Mouse (Mus musculus): ENCODE results near the gene Trappc6b. TPM values are rescaled to one million over a fixed set of nuclear protein-coding genes. Genes with fewer than 3 reads are reported as not detected.
A peak's percentile ranks its signal among the peaks of the same experiment; 100 is the strongest.

Gene Trappc6b
- total and polyA plus RNA-seq, 2 experiments from 2014 or later: 57.8 to 96.6 TPM

DNA sequence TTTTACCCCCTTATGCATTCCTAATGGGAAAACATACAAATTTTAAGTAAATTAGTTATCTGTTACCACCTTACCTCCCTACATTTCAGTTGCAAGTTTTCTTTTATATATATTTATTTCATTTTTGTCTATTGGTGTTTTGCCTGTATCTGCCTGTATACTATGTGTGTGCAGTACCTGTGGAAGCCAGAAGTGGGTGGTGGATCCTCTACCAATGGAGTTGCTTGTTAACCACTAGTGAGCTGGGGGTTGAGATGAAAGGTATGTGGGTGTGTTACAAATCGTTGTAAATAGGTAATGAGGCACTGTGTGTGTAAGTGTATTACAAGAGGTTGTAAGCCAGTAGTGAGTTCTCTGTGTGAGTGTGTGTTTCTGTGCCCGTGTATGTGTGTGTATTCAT, 50.8 kb downstream of the Trappc6b start:
- no peak for ATAC-seq (ENCODE audit: insufficient read depth, low read depth)
- Histone ChIP-seq H3K4me1 (ENCODE audit: control insufficient read depth, insufficient read depth) (peaks cover 31% of the 10 kb centered on the region), H3K27ac (ENCODE audit: low read depth) (no peak overlapping the region), H3K9me3 (replicated peaks; ENCODE audit: control insufficient read depth, low read length) (no peaks in the 10 kb centered on the region), H3K4me2 (ENCODE audit: low read depth, low read length) (peak overlapping the region; percentile 88), H3K36me3 (replicated peaks; ENCODE audit: control insufficient read depth, insufficient read depth, low read length) (peaks cover 16% of the 10 kb centered on the region), H3K9ac (replicated peaks; ENCODE audit: low read depth, low read length) (no peak overlapping the region), H3K4me3 (ENCODE audit: low read depth, low read length) (peak overlapping the region; percentile 89), H3K27me3 (ENCODE audit: control insufficient read depth, insufficient read depth, low read length) (no peaks in the 10 kb centered on the region)
- DNase-seq (ENCODE audit: low spot score): peak; percentile 18
- WGBS: 47% methylated on average over 2 of the region's 2 CpGs
- TF ChIP-seq CTCF (IDR thresholded peaks at IDR 0.05; ENCODE audit: low read depth) (no peak), EP300 (IDR thresholded peaks at IDR 0.05; ENCODE audit: low read depth) (no peak)

Other genes with a start within 250 kb of the Trappc6b start
- gene Sec23a, start 49.5 kb downstream of the Trappc6b start, total RNA-seq (2014; rRNA removed; ENCODE audit: low replicate concordance): 58.9 and 77.7 TPM in 2 replicates
- gene Sec23a, start 49.5 kb downstream of the Trappc6b start, polyA plus RNA-seq (2015; fragmentation: Nextera tagmentation; extraction: Ambion mirVana): 41.5 and 42.8 TPM in 2 replicates
- 3.7 and 4.7 TPM in 2 replicates for gene Gemin2, start 48.1 kb downstream of the Trappc6b start, total RNA-seq (2014; rRNA removed; ENCODE audit: low replicate concordance)
- gene Gemin2, start 48.1 kb downstream of the Trappc6b start, polyA plus RNA-seq (2015; fragmentation: Nextera tagmentation; extraction: Ambion mirVana): 16.0 and 16.3 TPM in 2 replicates
- 6.7 and 11.8 TPM in 2 replicates for gene Pnn, start 5.4 kb upstream of the Trappc6b start, total RNA-seq (2014; rRNA removed; ENCODE audit: low replicate concordance)
- gene Pnn, start 5.4 kb upstream of the Trappc6b start, polyA plus RNA-seq (2015; fragmentation: Nextera tagmentation; extraction: Ambion mirVana): 36.6 and 41.3 TPM in 2 replicates
- gene Mia2, start 34.3 kb upstream of the Trappc6b start, total RNA-seq (2014; rRNA removed; ENCODE audit: low replicate concordance): 25.4 and 32.3 TPM in 2 replicates
- 43.6 and 43.8 TPM in 2 replicates for gene Mia2, start 34.3 kb upstream of the Trappc6b start, polyA plus RNA-seq (2015; fragmentation: Nextera tagmentation; extraction: Ambion mirVana)
- 9.7 and 22.3 TPM in 2 replicates for gene Fbxo33, start 158.3 kb upstream of the Trappc6b start, total RNA-seq (2014; rRNA removed; ENCODE audit: low replicate concordance)
- 3.6 and 5.5 TPM in 2 replicates for gene Fbxo33, start 158.3 kb upstream of the Trappc6b start, polyA plus RNA-seq (2015; fragmentation: Nextera tagmentation; extraction: Ambion mirVana)